Mouse (Mus musculus) splenic B cell, adult 2 months (primary cell): ENCODE data around the gene Smndc1.
"Not testable (repeated sequence)": the region's sequence is repeated elsewhere in the genome, so short reads cannot be mapped to it uniquely, and the experiment has no call there.

Source experiments
- DNase-seq: peaks from one replicate; pipeline ENCODE4 v3.0.0-alpha.2; 2011; ENCODE audit warnings: low read depth, low spot score
- H3K27me3 ChIP-seq: 2 replicates; pipeline ENCODE4 v1.6.1; 2012; ENCODE audit warnings: mild to moderate bottlenecking, low read length, moderate library complexity, mixed read lengths; ENCODE audit not compliant: control insufficient read depth, poor library complexity, insufficient read depth, severe bottlenecking
- H3K36me3 ChIP-seq: 2 replicates; pipeline ENCODE4 v1.6.1; 2012; ENCODE audit warnings: mild to moderate bottlenecking, low read length, moderate library complexity, mixed read lengths; ENCODE audit not compliant: control insufficient read depth, poor library complexity, insufficient read depth, severe bottlenecking

Smndc1 gene

GRCm38 (mm10) chr19:53400332-53401110 is 10.1 kb upstream of the Smndc1 start:
- no peaks in the 10 kb centered on the region for H3K27me3 ChIP-seq
- no peaks in the 10 kb centered on the region for H3K36me3 ChIP-seq
- no peak for DNase-seq

GRCm38 (mm10) chr19:53399213-53399612 is 8.8 kb upstream of the Smndc1 start:
- H3K27me3 ChIP-seq, result no peaks in the 10 kb centered on the region
- no peaks in the 10 kb centered on the region for H3K36me3 ChIP-seq
- DNase-seq, result no peak

GRCm38 (mm10) chr19:53397451-53398233 is 7.3 kb upstream of the Smndc1 start:
- Histone ChIP-seq H3K27me3 (no peaks in the 10 kb centered on the region), H3K36me3 (no peaks in the 10 kb centered on the region)
- DNase-seq, result peak; percentile 34

- H3K27me3 ChIP-seq, result not testable (repeated sequence)
- DNase-seq, result peak; percentile 55
Measured at GRCm38 (mm10) chr19:53395805-53396204, 5.4 kb upstream of the Smndc1 start.

GRCm38 (mm10) chr19:53394956-53395355 is 4.6 kb upstream of the Smndc1 start:
- DNase-seq, H3K27me3 ChIP-seq, H3K36me3 ChIP-seq: not testable (repeated sequence)

More at GRCm38 (mm10) chr19:53395805-53396204, 5.4 kb upstream of the Smndc1 start:
- not testable (repeated sequence) for H3K36me3 ChIP-seq

GRCm38 (mm10) chr19:53394552-53394951 is 4.2 kb upstream of the Smndc1 start:
- peak; percentile 85 for DNase-seq
- H3K36me3 ChIP-seq, result no peaks in the 10 kb centered on the region

GRCm38 (mm10) chr19:53393646-53394045 is 3.3 kb upstream of the Smndc1 start:
- no peak for DNase-seq
- Histone ChIP-seq H3K36me3 (no peaks in the 10 kb centered on the region), H3K27me3 (no peaks in the 10 kb centered on the region)

More at GRCm38 (mm10) chr19:53394552-53394951, 4.2 kb upstream of the Smndc1 start:
- H3K27me3 ChIP-seq, result no peaks in the 10 kb centered on the region

- DNase-seq, result no peak
- Histone ChIP-seq H3K27me3 (no peaks in the 10 kb centered on the region), H3K36me3 (0 out of 2 replicates have a peak, but pooled peaks cover 2% of the 10 kb centered on the region)
Measured at GRCm38 (mm10) chr19:53392781-53393343, 2.5 kb upstream of the Smndc1 start.

- Histone ChIP-seq H3K36me3 (0 out of 2 replicates have a peak, but pooled peaks cover 4% of the 10 kb centered on the region), H3K27me3 (no peaks in the 10 kb centered on the region)
- DNase-seq, result no peak
Measured at GRCm38 (mm10) chr19:53391787-53392186, 1.4 kb upstream of the Smndc1 start.

GRCm38 (mm10) chr19:53391386-53391785 is 1.0 kb upstream of the Smndc1 start:
- Histone ChIP-seq H3K36me3 (0 out of 2 replicates have a peak, but pooled peaks cover 4% of the 10 kb centered on the region), H3K27me3 (no peaks in the 10 kb centered on the region)
- DNase-seq, result no peak

- 0 out of 2 replicates have a peak, but pooled peaks cover 4% of the 10 kb centered on the region for H3K36me3 ChIP-seq
Measured at GRCm38 (mm10) chr19:53389851-53390431, 437 bp downstream of the Smndc1 start.

GRCm38 (mm10) chr19:53389417-53389816 is 961 bp downstream of the Smndc1 start:
- Histone ChIP-seq H3K27me3 (no peaks in the 10 kb centered on the region), H3K36me3 (peaks cover 5% of the 10 kb centered on the region)
- no peak for DNase-seq

More at GRCm38 (mm10) chr19:53389851-53390431, 437 bp downstream of the Smndc1 start:
- peak; percentile 50 for DNase-seq
- H3K27me3 ChIP-seq, result no peaks in the 10 kb centered on the region

- DNase-seq, result no peak
- H3K27me3 ChIP-seq, result no peaks in the 10 kb centered on the region
- peaks cover 24% of the 10 kb centered on the region for H3K36me3 ChIP-seq
Measured at GRCm38 (mm10) chr19:53383336-53383735, 7.0 kb downstream of the Smndc1 start.

- Histone ChIP-seq H3K27me3 (no peaks in the 10 kb centered on the region), H3K36me3 (peaks cover 20% of the 10 kb centered on the region)
- no peak for DNase-seq
Measured at GRCm38 (mm10) chr19:53378421-53378820, 12.0 kb downstream of the Smndc1 start.
